Mouse (Mus musculus) forebrain, postnatal 0 days (tissue): ENCODE data around the gene Cops4. TPM values are rescaled to one million over a fixed set of nuclear protein-coding genes. Genes with fewer than 3 reads are reported as not detected.

Source experiments
- ATAC-seq: fragments of 200-750 bp; cut with Nextera tagmentation; 2 replicates; pipeline ENCODE4 v1.8.0; 2017; ENCODE audit warnings: mild to moderate bottlenecking, moderate library complexity
- DNase-seq: peaks from one replicate; pipeline ENCODE4 v3.0.0-alpha.2; 2015
- H3K27ac ChIP-seq: fragments of 300-500 bp; sonication (generic); 2 replicates; pipeline ENCODE4 v1.5.1; 2014; ENCODE audit warnings: low read depth, mild to moderate bottlenecking, antibody characterized with exemption, low read length, moderate library complexity, mixed read lengths
- H3K27me3 ChIP-seq: fragments of 300-500 bp; sonication (generic); 2 replicates; pipeline ENCODE4 v1.6.1; 2014; ENCODE audit warnings: mild to moderate bottlenecking, low read length, mixed read lengths; ENCODE audit not compliant: insufficient read depth
- H3K36me3 ChIP-seq: fragments of 300-500 bp; sonication (generic); 2 replicates; pipeline ENCODE4 v1.6.1; 2014; ENCODE audit warnings: mild to moderate bottlenecking, moderate library complexity; ENCODE audit not compliant: insufficient read depth
- H3K4me1 ChIP-seq: fragments of 300-500 bp; sonication (generic); 2 replicates; pipeline ENCODE4 v1.6.1; 2014; ENCODE audit warnings: antibody characterized with exemption; ENCODE audit not compliant: insufficient read depth
- H3K4me2 ChIP-seq: fragments of 300-500 bp; sonication (generic); 2 replicates; pipeline ENCODE4 v1.6.1; 2014; ENCODE audit warnings: low read depth, mild to moderate bottlenecking, moderate library complexity
- H3K4me3 ChIP-seq: fragments of 300-500 bp; sonication (generic); 2 replicates; pipeline ENCODE4 v1.5.1; 2014; ENCODE audit warnings: low read depth, low read length, mixed read lengths
- H3K9ac ChIP-seq: fragments of 300-500 bp; sonication (generic); 2 replicates; pipeline ENCODE4 v1.6.1; 2014; ENCODE audit warnings: mild to moderate bottlenecking
- H3K9me3 ChIP-seq: fragments of 300-500 bp; sonication (generic); 2 replicates; pipeline ENCODE4 v1.6.1; 2016; ENCODE audit warnings: low read length
- CTCF ChIP-seq: sonication (generic); IDR thresholded peaks from 2 replicates; pipeline ENCODE4 v1.5.1; 2016; ENCODE audit warnings: antibody characterized with exemption, control low read depth, low read depth
- WGBS: fragments of 180-500 bp; shearing (Covaris S2); extraction: QIAGEN DNeasy Blood & Tissue Kit; methylation state at CpG from one replicate; pipeline ENCODE4 v1.1.7; 2014; 5-methylcytosine and 5-hydroxymethylcytosine counted together
- polyA plus RNA-seq: library from polyadenylated mRNA; unstranded; fragments of >200 nt; fragmentation: Nextera tagmentation; extraction: Ambion mirVana; gene quantifications from 2 replicates; pipeline ENCODE4 v1.2.1, GENCODE M21; 2015
- total RNA-seq: library from RNA; depleted of rRNA; stranded (reverse); fragments of >200 nt; gene quantifications from 2 replicates; pipeline ENCODE4 v1.2.3, GENCODE M21; 2014

The Cops4 gene
- total and polyA plus RNA-seq, 2 experiments from 2014 or later, result 136 to 184 TPM

DNA sequence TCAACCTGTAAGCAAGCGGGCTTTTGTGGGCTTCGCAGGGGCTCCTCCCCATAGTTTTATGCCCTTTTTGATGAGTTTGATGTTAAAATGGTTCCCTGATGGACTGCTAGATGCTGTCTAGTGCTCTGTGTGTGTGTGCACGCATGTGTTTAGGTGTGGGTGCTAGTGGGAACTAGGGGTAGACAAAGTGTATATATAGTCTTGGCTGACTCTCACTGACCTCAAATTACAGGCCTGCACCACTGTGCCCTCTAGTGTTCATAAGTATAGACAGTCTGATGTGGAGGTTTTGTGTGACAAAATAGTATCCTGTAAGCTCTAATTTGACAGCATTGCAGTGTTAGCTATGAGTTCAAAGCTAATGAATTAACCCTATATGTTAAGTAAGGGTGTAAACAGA is 18.5 kb downstream of the Cops4 start:
- Histone ChIP-seq H3K9me3 (no peaks in the 10 kb centered on the region), H3K4me2 (no peak overlapping the region), H3K4me1 (no peaks in the 10 kb centered on the region), H3K9ac (no peak overlapping the region), H3K4me3 (no peak overlapping the region), H3K27ac (no peak overlapping the region), H3K27me3 (no peaks in the 10 kb centered on the region), H3K36me3 (peaks cover 51% of the 10 kb centered on the region)
- ATAC-seq (no peak; the same call in 1 of the 2 replicates), DNase-seq (peak; percentile 30)
- peak; percentile 72 for TF ChIP-seq CTCF
- WGBS, result 91% methylated on average over 3 of the region's 3 CpGs

- no peaks in the 10 kb centered on the region for H3K9me3 ChIP-seq
- H3K4me3 ChIP-seq, result no peak overlapping the region
- no peaks in the 10 kb centered on the region for H3K27me3 ChIP-seq
- DNase-seq (no peak), ATAC-seq (no peak)
- no peak overlapping the region for H3K4me2 ChIP-seq
- peak; percentile 31; the same call in 1 of the 2 replicates for TF ChIP-seq CTCF
- no peak overlapping the region for H3K27ac ChIP-seq
- H3K9ac ChIP-seq, result no peak overlapping the region
- no peaks in the 10 kb centered on the region for H3K4me1 ChIP-seq
- peaks cover 71% of the 10 kb centered on the region for H3K36me3 ChIP-seq
- WGBS, result 88% methylated on average over 6 of the region's 6 CpGs
Measured at GRCm38 (mm10) chr5:100546294-100547080, 28.4 kb downstream of the Cops4 start.

DNA sequence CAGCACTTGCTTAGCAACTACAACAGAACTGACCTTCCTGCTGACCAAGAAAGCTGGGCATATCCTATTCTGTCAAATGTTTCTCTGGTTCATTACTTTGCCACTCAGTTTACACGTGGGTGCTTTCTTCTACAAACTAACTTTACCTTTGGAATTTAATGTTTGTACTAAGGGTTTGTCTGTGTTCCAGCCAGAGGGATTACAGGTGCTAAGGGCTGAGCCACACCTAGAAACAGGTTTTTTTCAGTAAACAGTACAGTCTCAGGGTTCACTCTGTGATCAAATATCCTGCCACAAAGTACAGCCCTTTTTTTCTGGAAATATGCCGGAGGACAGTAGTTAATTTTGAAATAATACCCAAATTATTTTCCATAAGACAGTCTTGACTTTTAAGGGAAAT is 30.1 kb downstream of the Cops4 start:
- H3K9ac ChIP-seq, result no peak overlapping the region
- ATAC-seq (no peak), DNase-seq (no peak)
- no peak for TF ChIP-seq CTCF
- no peak overlapping the region for H3K4me3 ChIP-seq
- no peaks in the 10 kb centered on the region for H3K9me3 ChIP-seq
- no peak overlapping the region for H3K27ac ChIP-seq
- peaks cover 57% of the 10 kb centered on the region for H3K36me3 ChIP-seq
- no peak overlapping the region for H3K4me2 ChIP-seq
- WGBS, result 91% methylated on average over 2 of the region's 2 CpGs
- no peaks in the 10 kb centered on the region for H3K4me1 ChIP-seq
- no peaks in the 10 kb centered on the region for H3K27me3 ChIP-seq

- H3K4me1 ChIP-seq, result no peaks in the 10 kb centered on the region
- no peaks in the 10 kb centered on the region for H3K27me3 ChIP-seq
- DNase-seq, result no peak
- WGBS, result 95% methylated on average over 4 of the region's 4 CpGs
- no peak overlapping the region for H3K4me2 ChIP-seq
- H3K4me3 ChIP-seq, result no peak overlapping the region
- no peak for TF ChIP-seq CTCF
- peaks cover 46% of the 10 kb centered on the region for H3K36me3 ChIP-seq
- no peaks in the 10 kb centered on the region for H3K9me3 ChIP-seq
- no peak overlapping the region for H3K9ac ChIP-seq
- no peak for ATAC-seq
- no peak overlapping the region for H3K27ac ChIP-seq
Measured at GRCm38 (mm10) chr5:100549311-100549710, 31.2 kb downstream of the Cops4 start.

GRCm38 (mm10) chr5:100550151-100550550 is 32.0 kb downstream of the Cops4 start:
- no peak for TF ChIP-seq CTCF
- H3K4me3 ChIP-seq, result no peak overlapping the region
- H3K36me3 ChIP-seq, result peaks cover 39% of the 10 kb centered on the region
- no peak overlapping the region for H3K9ac ChIP-seq
- no peaks in the 10 kb centered on the region for H3K4me1 ChIP-seq
- no peak overlapping the region for H3K27ac ChIP-seq
- H3K4me2 ChIP-seq, result no peak overlapping the region
- no peak for ATAC-seq
- DNase-seq, result no peak
- H3K9me3 ChIP-seq, result no peaks in the 10 kb centered on the region
- H3K27me3 ChIP-seq, result no peaks in the 10 kb centered on the region
- WGBS, result 96% methylated on average over 1 of the region's 1 CpGs

DNA sequence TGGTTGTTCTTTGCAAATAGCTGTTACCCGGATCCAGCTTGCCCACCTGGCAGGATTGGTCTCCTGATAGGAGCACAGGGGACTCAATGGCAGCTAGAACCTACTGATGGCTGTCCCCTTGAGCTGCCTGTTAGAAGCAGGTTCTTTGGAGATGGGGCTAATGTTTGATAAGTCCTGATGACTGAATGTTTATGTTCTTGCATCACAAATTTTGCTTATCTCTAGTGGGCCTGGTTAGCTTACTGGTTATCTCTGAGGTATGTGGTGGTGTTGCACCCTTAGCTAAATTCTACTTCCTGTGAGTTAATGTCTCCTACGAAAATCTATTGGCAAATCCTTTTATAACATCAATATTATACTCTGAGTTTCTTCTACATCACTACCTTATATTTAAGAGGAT is 33.8 kb downstream of the Cops4 start:
- Histone ChIP-seq H3K27ac (no peak overlapping the region), H3K27me3 (no peaks in the 10 kb centered on the region), H3K4me2 (no peak overlapping the region), H3K4me3 (no peak overlapping the region), H3K4me1 (no peaks in the 10 kb centered on the region), H3K9ac (no peak overlapping the region), H3K9me3 (no peaks in the 10 kb centered on the region), H3K36me3 (peaks cover 24% of the 10 kb centered on the region)
- DNase-seq, result no peak
- WGBS, result 75% methylated on average over 2 of the region's 2 CpGs
- ATAC-seq, result no peak
- no peak for TF ChIP-seq CTCF

DNA sequence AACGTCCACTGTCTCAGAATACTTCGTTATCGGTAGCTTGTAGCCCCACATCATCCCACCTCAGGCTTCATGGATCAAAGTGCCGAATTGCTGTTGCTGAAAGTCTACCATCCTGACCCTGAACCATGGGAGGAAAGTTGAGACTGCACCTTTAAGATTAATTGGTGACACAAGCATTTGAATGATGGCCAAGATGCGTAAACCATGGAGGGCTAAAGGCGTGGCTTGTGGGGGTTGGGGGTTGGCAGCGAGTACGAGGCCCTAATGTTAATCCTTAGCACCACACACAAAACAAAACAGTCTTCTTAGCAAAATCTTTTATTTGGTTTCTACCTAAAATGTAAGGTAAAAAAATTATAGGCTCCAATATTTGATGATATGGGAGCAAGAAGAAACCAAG is 35.3 kb downstream of the Cops4 start:
- no peaks in the 10 kb centered on the region for H3K9me3 ChIP-seq
- peaks cover 10% of the 10 kb centered on the region; the same call in 1 of the 2 replicates for H3K36me3 ChIP-seq
- no peak for ATAC-seq
- no peak for DNase-seq
- H3K27ac ChIP-seq, result no peak overlapping the region
- H3K4me2 ChIP-seq, result no peak overlapping the region
- H3K4me3 ChIP-seq, result no peak overlapping the region
- H3K27me3 ChIP-seq, result no peaks in the 10 kb centered on the region
- no peak overlapping the region for H3K9ac ChIP-seq
- WGBS, result 38% methylated on average over 8 of the region's 8 CpGs
- no peak for TF ChIP-seq CTCF
- no peaks in the 10 kb centered on the region for H3K4me1 ChIP-seq
